Mouse (Mus musculus) natural killer cell, adult 2 months (primary cell): Measurements from ENCODE around the gene Naif1.
A peak's percentile ranks its signal among the peaks of the same experiment; 100 is the strongest.

Experiments used
- DNase-seq, 2 experiments: peaks; one replicate each; pipeline ENCODE4 v3.0.0; 2022; ENCODE audit warnings: low spot score in 2 of 2

Naif1 gene

GRCm38 (mm10) chr2:32427720-32428119, 22.5 kb upstream of the Naif1 start:
- DNase-seq, result no peak

- DNase-seq, result no peak
These were observed 22.0 kb upstream of the Naif1 start for GRCm38 (mm10) chr2:32428262-32428722.

GRCm38 (mm10) chr2:32429215-32429891, 20.9 kb upstream of the Naif1 start:
- no peak for DNase-seq

DNA sequence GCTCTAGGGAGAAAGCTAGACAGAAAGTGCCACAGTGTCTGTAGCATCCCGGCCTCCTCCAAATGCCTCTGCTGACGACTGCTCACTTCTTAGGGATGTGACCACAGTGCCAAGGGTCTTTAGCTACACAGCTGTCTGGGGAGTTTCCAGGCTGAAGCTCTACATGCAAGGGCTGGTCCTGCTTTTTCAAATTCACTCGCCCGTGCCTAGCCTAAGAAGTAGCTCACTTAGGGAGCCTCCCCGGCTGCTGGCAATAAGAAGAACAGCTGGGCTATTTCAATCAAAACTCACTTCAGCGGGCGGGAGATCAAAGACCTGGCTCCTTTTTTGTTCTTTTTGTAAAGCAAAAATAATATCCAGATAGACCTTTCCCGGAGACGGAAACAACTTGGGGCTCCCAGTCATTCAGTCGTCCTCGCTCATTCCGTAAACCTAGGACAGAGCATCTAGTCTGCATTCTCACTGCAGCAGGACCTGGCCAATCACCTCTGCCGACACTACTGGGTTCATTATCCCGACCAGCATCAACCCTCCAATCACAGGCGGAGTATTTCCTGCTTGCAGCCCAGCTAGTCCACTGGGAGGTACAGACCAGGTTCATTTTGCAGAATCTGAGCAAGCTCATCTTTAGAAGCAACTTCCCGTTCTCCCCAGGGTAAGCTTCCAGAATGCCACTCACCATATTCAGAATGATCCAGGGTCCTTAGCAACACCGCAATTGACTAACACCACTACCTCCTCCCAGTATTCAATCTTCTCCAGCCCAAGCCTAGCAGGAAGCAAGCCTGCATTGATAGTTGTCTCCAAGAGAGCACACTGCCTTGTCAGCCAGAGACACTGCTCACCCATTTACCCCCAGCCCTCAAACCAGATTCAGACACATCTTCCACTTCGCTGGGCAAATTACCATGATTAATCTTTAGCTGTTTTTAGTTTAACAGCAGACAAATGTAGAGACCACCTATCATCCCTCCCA, 19.3 kb upstream of the Naif1 start:
- no peak for DNase-seq

- DNase-seq, result no peak
These were observed 13.4 kb upstream of the Naif1 start for GRCm38 (mm10) chr2:32436686-32437372.

DNA sequence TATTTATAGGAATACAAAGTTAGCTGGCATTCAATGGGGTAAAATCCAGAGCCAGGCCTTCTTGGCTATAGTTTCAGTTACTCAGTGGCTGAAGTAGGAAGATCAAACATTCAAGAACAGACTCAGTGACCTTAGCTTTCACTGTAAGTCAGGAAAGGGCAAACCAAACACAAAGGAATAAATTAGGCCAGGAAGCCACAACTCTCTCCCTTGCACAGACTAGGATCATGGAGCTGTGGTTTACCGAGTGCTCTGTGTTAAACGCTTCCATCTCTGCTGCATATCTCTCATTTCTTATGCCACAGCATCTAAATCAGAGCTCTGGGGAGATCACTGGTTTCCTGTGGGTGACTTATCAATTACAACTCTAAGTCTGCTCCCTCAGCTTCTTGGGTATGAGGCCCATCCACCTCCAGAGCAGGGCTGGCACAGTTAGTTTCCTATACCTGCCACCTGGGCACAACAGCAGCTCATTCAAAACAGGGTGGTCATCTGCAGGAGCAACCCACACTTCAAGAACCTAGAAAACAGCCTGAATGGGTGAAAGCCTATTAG, 12.6 kb upstream of the Naif1 start:
- DNase-seq, result no peak

DNA sequence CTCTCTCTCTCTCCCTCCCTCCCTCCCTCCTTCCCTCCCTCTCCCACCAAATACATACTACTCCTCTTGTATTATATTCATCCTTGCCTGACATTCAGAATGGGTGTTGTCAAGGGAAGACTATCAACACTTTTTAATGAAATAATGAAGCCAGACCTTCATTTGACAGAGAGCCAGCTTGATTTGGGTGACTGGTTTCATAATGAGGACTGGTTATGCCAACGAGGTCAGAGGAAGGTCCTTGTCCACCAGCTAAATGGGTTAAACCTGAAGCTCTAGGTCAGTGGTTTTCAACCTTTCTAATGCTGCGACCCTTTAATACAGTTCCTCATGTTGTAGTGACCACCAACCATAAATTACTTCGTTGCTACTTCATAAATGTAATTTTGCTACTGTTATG, 11.5 kb upstream of the Naif1 start:
- DNase-seq, result no peak

DNA sequence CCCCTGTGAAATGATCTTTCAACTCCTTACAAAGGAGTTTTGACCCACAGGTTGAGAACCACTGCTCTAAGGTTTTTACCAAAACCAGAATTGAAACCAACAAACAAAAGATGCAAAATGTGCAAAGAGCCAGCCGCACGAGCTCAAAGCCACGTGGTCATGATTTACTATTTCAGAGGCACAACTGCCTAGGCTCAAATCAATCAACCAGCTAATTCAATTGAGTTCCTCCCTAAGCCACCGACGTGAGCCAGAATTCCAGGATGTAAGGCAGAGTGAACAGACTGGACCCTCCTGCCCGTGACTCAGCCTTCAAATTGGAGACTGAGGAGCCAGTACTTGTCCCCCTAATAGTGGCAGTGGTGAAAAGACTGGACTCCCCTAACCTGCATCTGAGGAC, 11.1 kb upstream of the Naif1 start:
- no peak for DNase-seq

DNA sequence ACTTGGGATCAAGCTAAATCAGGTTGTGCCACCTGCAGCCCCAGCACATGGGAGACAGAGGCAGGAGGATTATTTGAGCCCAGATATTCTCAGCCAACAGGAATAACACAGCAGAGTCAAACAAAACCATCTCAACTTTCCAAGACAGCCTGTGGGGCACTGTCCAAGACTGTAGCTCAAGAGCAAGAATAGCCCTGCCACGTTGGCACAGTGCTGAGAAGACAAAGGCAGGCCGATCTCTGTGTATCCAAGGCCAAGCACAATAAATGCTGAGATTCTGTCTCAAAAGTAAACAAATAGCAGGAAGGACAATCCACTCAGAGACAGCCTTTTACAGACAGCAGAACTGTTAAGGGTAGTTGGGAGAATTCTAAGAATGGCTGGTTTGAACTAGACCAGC, 10.1 kb upstream of the Naif1 start:
- no peak for DNase-seq

GRCm38 (mm10) chr2:32440632-32441031, 9.6 kb upstream of the Naif1 start:
- DNase-seq, result no peak

DNA sequence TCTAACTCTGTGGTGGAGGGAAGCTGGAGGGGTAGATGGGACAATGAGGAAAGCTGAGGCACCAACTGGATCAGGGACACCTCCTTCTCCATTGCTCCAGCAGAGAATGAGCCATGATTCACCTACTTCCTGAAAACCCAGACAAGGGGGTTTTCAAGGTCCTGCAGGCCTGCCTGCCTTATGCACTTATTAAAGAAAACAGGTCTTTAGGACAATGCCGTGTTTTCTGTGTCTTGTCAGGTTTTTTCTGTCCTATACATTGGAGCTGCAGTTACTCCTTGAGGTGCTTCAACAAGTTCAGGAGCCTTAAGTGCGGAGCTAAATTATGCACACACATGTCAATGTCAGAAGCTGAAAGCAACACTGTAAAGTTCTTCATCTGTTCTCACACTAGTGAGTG, 8.7 kb upstream of the Naif1 start:
- no peak for DNase-seq

GRCm38 (mm10) chr2:32445535-32445934, 4.7 kb upstream of the Naif1 start:
- no peak for DNase-seq

DNA sequence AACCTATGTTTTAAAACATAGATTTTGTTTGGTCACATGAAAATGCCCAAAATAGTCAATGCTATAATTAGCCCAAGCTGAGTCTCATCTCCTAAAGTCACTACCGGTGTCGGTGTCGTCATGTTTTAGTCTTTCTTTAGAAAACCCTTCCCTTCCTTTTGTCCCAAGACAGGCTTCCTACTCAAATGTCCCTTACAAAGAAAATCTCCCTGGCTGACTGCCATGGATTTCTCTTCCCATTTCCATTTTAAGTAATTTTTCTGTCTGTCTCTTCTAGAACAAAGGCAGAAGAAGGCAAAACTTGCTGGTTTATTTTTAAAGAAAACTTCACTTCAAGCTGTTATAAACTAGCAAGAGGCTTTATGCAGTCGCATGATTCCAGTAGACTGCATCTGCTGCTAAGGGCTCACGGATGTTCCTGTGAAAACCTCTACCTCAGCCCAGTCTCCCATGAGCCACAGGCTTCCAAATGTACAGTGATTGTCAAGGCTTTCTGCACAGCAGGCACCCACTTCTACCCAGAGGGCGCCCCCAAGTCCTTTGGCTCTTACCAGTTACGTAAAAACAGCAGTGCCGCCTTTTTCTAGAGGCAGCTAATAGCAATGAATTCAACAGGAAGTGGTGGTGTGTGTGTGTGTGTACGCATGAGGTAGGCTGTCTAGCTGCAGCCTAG, 2.9 kb upstream of the Naif1 start:
- peak; percentile 71 to 76 for DNase-seq

DNA sequence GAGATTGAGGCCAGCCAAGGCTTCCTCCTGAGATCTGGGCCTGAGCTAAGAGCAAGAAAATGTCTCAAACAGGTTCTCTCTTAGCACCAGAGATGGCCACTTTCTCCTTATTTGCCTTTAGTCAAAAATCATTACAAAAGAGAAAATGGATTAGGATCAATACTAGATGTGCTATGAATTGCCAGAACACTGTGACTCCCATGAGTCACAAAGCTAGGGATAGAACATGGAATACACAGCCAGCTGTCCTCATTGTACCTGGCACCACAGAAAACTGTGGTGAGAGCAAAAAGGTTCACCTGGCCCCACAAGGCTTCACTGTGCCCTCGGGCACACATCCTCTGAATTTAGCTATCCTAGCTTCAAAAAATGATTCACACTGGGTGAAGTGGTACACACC, 1.8 kb upstream of the Naif1 start:
- no peak for DNase-seq

- peak; percentile 96 for DNase-seq
These were observed 906 bp downstream of the Naif1 start, which contains the start of gene Slc25a25 for GRCm38 (mm10) chr2:32450881-32451844. Slc25a25 (minus strand) TSS chr2:32451445.

DNA sequence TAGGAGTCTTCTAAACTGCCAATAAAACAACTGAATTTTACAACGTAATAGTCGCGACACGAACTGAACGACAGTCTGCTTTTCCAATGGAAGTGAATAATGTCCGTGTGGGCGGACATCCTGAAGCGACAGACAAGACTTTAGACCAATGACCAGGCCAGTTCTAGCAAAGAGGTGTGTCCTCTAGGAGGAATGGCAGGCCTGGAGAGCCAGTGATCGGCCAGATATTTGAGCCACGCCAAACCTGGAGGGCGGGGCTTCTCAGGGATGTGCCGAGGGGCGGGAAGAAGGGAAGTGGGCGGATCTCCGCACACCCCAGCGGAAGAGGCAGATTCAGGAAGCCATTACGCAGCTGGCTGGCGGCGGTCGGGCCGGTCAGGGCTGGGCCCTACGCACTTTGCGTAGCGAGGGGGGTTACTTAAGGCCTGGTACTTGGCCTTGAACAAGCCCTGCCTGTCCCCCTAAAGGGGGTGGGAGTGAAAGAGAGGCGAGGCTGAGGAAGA, 1.7 kb downstream of the Naif1 start:
- peak; percentile 99 for DNase-seq

DNA sequence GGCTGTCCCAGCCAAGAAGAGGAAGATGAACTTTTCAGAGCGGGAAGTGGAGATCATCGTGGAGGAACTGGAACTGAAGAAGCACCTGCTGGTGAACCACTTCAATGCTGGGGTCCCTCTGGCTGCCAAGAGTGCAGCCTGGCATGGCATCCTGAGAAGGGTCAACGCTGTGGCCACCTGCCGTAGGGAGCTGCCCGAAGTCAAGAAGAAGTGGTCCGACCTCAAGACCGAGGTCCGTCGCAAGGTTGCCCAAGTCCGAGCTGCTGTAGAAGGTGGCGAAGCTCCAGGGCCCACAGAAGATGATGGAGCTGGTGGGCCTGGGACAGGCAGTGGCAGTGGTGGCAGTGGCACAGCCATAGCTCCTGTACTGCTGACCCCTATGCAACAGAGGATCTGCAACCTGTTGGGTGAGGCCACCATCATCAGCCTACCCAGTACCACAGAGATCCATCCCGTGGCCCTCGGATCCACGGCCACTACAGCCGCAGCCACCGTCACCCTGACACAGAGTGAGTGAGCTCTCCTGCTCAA, 2.2 kb downstream of the Naif1 start:
- DNase-seq, result no peak

GRCm38 (mm10) chr2:32453641-32454303, 3.5 kb downstream of the Naif1 start:
- no peak for DNase-seq

DNA sequence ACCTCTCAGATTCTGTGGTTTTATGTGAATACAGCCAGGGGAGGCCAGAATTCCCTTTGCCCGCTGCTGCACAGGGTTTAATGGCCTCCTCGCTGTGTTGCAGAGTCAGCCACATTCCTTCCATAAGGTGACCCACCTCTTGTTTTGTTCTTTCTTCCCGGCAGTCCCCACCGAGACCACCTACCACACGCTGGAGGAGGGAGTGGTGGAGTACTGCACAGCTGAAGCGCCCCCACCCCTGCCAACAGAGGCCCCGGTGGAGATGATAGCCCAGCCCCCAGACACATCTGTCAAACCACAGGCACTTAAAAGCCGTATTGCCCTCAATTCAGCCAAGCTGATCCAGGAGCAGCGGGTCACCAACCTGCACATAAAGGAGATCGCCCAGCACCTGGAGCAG, 4.4 kb downstream of the Naif1 start:
- DNase-seq, result no peak
